Mouse (Mus musculus) liver, embryonic 14.5 days (tissue): ENCODE measurements around the gene Fgfr2. TPM values are rescaled to one million over a fixed set of nuclear protein-coding genes. Genes with fewer than 3 reads are reported as not detected.

Source experiments
- ATAC-seq: fragments of 200-750 bp; cut with Nextera tagmentation; 2 replicates; pipeline ENCODE4 v1.8.0; 2017; ENCODE audit warnings: moderate number of reproducible peaks, mild to moderate bottlenecking, moderate library complexity; ENCODE audit not compliant: insufficient read depth
- DNase-seq, 3 experiments: peaks; one replicate each; pipeline ENCODE4 v3.0.0-alpha.2; 2012 to 2013; ENCODE audit warnings: low read depth in 3 of 3, low spot score in 3 of 3
- H3K27ac ChIP-seq: fragments of 300-500 bp; sonication (generic); 2 replicates; pipeline ENCODE4 v1.5.1; 2014; ENCODE audit warnings: moderate library complexity, mild to moderate bottlenecking, control low read depth, inconsistent platforms
- H3K27me3 ChIP-seq: fragments of 300-500 bp; sonication (generic); 2 replicates; pipeline ENCODE4 v1.6.1; 2014; ENCODE audit warnings: mild to moderate bottlenecking, low read length, moderate library complexity; ENCODE audit not compliant: control insufficient read depth, insufficient read depth
- H3K36me3 ChIP-seq: fragments of 300-500 bp; sonication (generic); replicated peaks from 2 replicates; pipeline ENCODE4 v1.6.1; 2014; ENCODE audit warnings: low read depth; ENCODE audit not compliant: control insufficient read depth, insufficient read depth
- H3K4me1 ChIP-seq, 2 experiments: fragments of 200-500 bp in 1 of 2; fragments of 300-500 bp in 1 of 2; sonication (generic) in 1 of 2; replicated peaks; 2 replicates each; pipeline ENCODE4 v1.6.1; 2012 to 2014; ENCODE audit warnings: antibody characterized with exemption in 1 of 2, inconsistent platforms in 1 of 2, low read length in 1 of 2; ENCODE audit not compliant: control insufficient read depth in 2 of 2, insufficient read depth in 2 of 2
- H3K4me2 ChIP-seq: fragments of 300-500 bp; sonication (generic); 2 replicates; pipeline ENCODE4 v1.6.1; 2014; ENCODE audit warnings: low read depth, mild to moderate bottlenecking, control low read depth, moderate library complexity
- H3K4me3 ChIP-seq, 2 experiments: fragments of 200-500 bp in 1 of 2; fragments of 300-500 bp in 1 of 2; sonication (generic) in 1 of 2; 2 replicates each; pipeline ENCODE4 v1.5.1; 2012 to 2014; ENCODE audit warnings: low read depth in 2 of 2, low read length in 2 of 2, mild to moderate bottlenecking in 2 of 2, control low read depth in 1 of 2, inconsistent platforms in 1 of 2, moderate library complexity in 1 of 2; ENCODE audit not compliant: insufficient read depth in 1 of 2
- H3K9ac ChIP-seq: fragments of 300-500 bp; sonication (generic); replicated peaks from 2 replicates; pipeline ENCODE4 v1.6.1; 2014; ENCODE audit warnings: mild to moderate bottlenecking, control low read depth, moderate library complexity
- H3K9me3 ChIP-seq: fragments of 300-500 bp; sonication (generic); 2 replicates; pipeline ENCODE4 v1.6.1; 2016; ENCODE audit warnings: low read length, mixed read lengths; ENCODE audit not compliant: control insufficient read depth
- CTCF ChIP-seq: IDR thresholded peaks from 2 replicates; pipeline ENCODE4 v1.5.1; 2016; ENCODE audit warnings: antibody characterized with exemption, low read depth, control low read depth
- EP300 ChIP-seq: IDR thresholded peaks from 2 replicates; pipeline ENCODE4 v1.6.1; 2016; ENCODE audit warnings: antibody characterized with exemption, low read depth
- WGBS: fragments of 180-500 bp; shearing (Covaris S2); extraction: QIAGEN DNeasy Blood & Tissue Kit; methylation state at CpG from one replicate; pipeline ENCODE4 v1.1.7; 2014; ENCODE audit not compliant: insufficient replicate concordance; 5-methylcytosine and 5-hydroxymethylcytosine counted together
- polyA plus RNA-seq, 2 experiments: library from polyadenylated mRNA; depleted of rRNA in 1 of 2; stranded (reverse) in 1 of 2; unstranded in 1 of 2; fragments of >200 nt; fragmentation: Nextera tagmentation in 1 of 2; extraction: Ambion mirVana in 1 of 2; gene quantifications; 2 replicates each; pipeline versions ENCODE4 v1.2.1 to v1.2.3; 2012 to 2014

Gene Fgfr2
- polyA plus RNA-seq, 2 experiments = 7.9 to 8.8 TPM

GRCm38 (mm10) chr7:132992967-132993615, 130.1 kb downstream of the Fgfr2 start:
- Histone ChIP-seq H3K4me2 (no peak overlapping the region), H3K36me3 (no peaks in the 10 kb centered on the region; the same call in 1 of the 2 replicates), H3K9me3 (no peaks in the 10 kb centered on the region), H3K4me1 (no peaks in the 10 kb centered on the region), H3K9ac (no peak overlapping the region), H3K27me3 (no peaks in the 10 kb centered on the region), H3K27ac (no peak overlapping the region), H3K4me3 (no peak overlapping the region)
- no peak for TF ChIP-seq EP300
- TF ChIP-seq CTCF = no peak
- 73% methylated on average over 9 of the region's 9 CpGs for WGBS
- no peak for DNase-seq
- ATAC-seq = no peak

GRCm38 (mm10) chr7:132991240-132991900, 131.8 kb downstream of the Fgfr2 start:
- H3K4me2 ChIP-seq = no peak overlapping the region
- 81% methylated on average over 14 of the region's 14 CpGs for WGBS
- no peaks in the 10 kb centered on the region for H3K4me1 ChIP-seq
- no peak overlapping the region for H3K9ac ChIP-seq
- DNase-seq = no peak
- ATAC-seq = no peak
- no peak overlapping the region for H3K4me3 ChIP-seq
- H3K9me3 ChIP-seq = no peaks in the 10 kb centered on the region
- H3K27ac ChIP-seq = no peak overlapping the region
- H3K27me3 ChIP-seq = no peaks in the 10 kb centered on the region
- no peak for TF ChIP-seq CTCF
- no peak for TF ChIP-seq EP300
- peaks cover under 1% of the 10 kb centered on the region for H3K36me3 ChIP-seq

- ATAC-seq = no peak
- H3K36me3 ChIP-seq = peaks cover 3% of the 10 kb centered on the region
- DNase-seq = no peak
These were observed 133.3 kb downstream of the Fgfr2 start for GRCm38 (mm10) chr7:132989839-132990238.

GRCm38 (mm10) chr7:132982639-132983038, 140.5 kb downstream of the Fgfr2 start:
- Histone ChIP-seq H3K36me3 (peaks cover 21% of the 10 kb centered on the region), H3K4me1 (no peaks in the 10 kb centered on the region), H3K27ac (no peak overlapping the region), H3K9me3 (no peaks in the 10 kb centered on the region), H3K4me3 (no peak overlapping the region), H3K9ac (no peak overlapping the region), H3K4me2 (no peak overlapping the region), H3K27me3 (no peaks in the 10 kb centered on the region)
- no peak for TF ChIP-seq EP300
- no peak for TF ChIP-seq CTCF
- ATAC-seq = no peak
- no peak for DNase-seq
- WGBS = 71% methylated on average over 3 of the region's 3 CpGs

More at GRCm38 (mm10) chr7:132989839-132990238, 133.3 kb downstream of the Fgfr2 start:
- no peak overlapping the region for H3K4me3 ChIP-seq
- WGBS = 75% methylated on average over 5 of the region's 5 CpGs
- no peak for TF ChIP-seq EP300
- no peak for TF ChIP-seq CTCF
- no peaks in the 10 kb centered on the region for H3K27me3 ChIP-seq
- no peak overlapping the region for H3K9ac ChIP-seq
- H3K9me3 ChIP-seq = no peaks in the 10 kb centered on the region
- H3K4me2 ChIP-seq = no peak overlapping the region
- H3K27ac ChIP-seq = no peak overlapping the region
- no peaks in the 10 kb centered on the region for H3K4me1 ChIP-seq

- H3K36me3 ChIP-seq = peaks cover 16% of the 10 kb centered on the region
- H3K9me3 ChIP-seq = no peaks in the 10 kb centered on the region
- DNase-seq (no peak), ATAC-seq (no peak)
- H3K4me3 ChIP-seq = no peak overlapping the region
- H3K4me1 ChIP-seq = no peaks in the 10 kb centered on the region
- no peak overlapping the region for H3K27ac ChIP-seq
- H3K9ac ChIP-seq = no peak overlapping the region
- TF ChIP-seq CTCF (no peak), EP300 (no peak)
- H3K27me3 ChIP-seq = no peaks in the 10 kb centered on the region
- WGBS = 85% methylated on average over 2 of the region's 2 CpGs
- H3K4me2 ChIP-seq = no peak overlapping the region
These were observed 145.2 kb downstream of the Fgfr2 start for GRCm38 (mm10) chr7:132977981-132978380.
